Mouse (Mus musculus) B cell, adult 67 days (primary cell): Measurements from ENCODE around the gene Grem2. TPM values are rescaled to one million over a fixed set of nuclear protein-coding genes. Genes with fewer than 3 reads are reported as not detected.

Experiments
- total RNA-seq, 2 experiments: library from RNA; stranded (reverse); gene quantifications; 4 replicates each; pipeline ENCODE4 v1.2.4; 2023

Grem2 gene
- total RNA-seq, result not detected

GRCm38 (mm10) chr1:174921298-174921955 is at the start of gene Grem2:
TSS of gene Grem2 (minus strand) at chr1:174921819.

